Mouse (Mus musculus): ENCODE measurements at regions not wholly inside any gene's neighbourhood (a gene's known extent, or its start where the extent isn't known, plus 50 kb on each side); places are given as distances from the start of the nearest gene placed in this dataset.

- peak in 1 of 2 experiments; percentile 37 for DNase-seq (ENCODE audit: inconsistent age in 2 of 2, low spot score in 1 of 2)
Measured at GRCm38 (mm10) chr3:140044898-140045297, 839.4 kb downstream of the Stpg2 start.

GRCm38 (mm10) chr3:140054634-140055033 lies 849.1 kb downstream of the Stpg2 start:
- DNase-seq (ENCODE audit: inconsistent age in 2 of 2, low spot score in 1 of 2) = no peak

GRCm38 (mm10) chr3:140057962-140058631 lies 852.6 kb downstream of the Stpg2 start:
- DNase-seq (ENCODE audit: inconsistent age in 2 of 2, low spot score in 1 of 2) = no peak

GRCm38 (mm10) chr3:140059102-140059501 lies 853.6 kb downstream of the Stpg2 start:
- DNase-seq (ENCODE audit: inconsistent age in 2 of 2, low spot score in 1 of 2) = no peak

GRCm38 (mm10) chr3:140059522-140060110 lies 854.1 kb downstream of the Stpg2 start:
- DNase-seq (ENCODE audit: inconsistent age in 2 of 2, low spot score in 1 of 2) = no peak

- no peak for DNase-seq (ENCODE audit: inconsistent age in 2 of 2, low spot score in 1 of 2)
Measured at GRCm38 (mm10) chr3:140061769-140062381, 856.4 kb downstream of the Stpg2 start.

- DNase-seq (ENCODE audit: inconsistent age in 2 of 2, low spot score in 1 of 2) = no peak
Measured at GRCm38 (mm10) chr3:140062880-140063279, 857.4 kb downstream of the Stpg2 start.

GRCm38 (mm10) chr3:140084333-140084732 lies 878.8 kb downstream of the Stpg2 start:
- no peak for DNase-seq (ENCODE audit: inconsistent age in 2 of 2, low spot score in 1 of 2)

- DNase-seq (ENCODE audit: inconsistent age in 2 of 2, low spot score in 1 of 2) = no peak
Measured at GRCm38 (mm10) chr3:140085385-140085784, 879.9 kb downstream of the Stpg2 start.

- DNase-seq (ENCODE audit: inconsistent age in 2 of 2, low spot score in 1 of 2) = no peak
Measured at GRCm38 (mm10) chr3:140088019-140088418, 882.5 kb downstream of the Stpg2 start.

GRCm38 (mm10) chr3:140091900-140092299 lies 886.4 kb downstream of the Stpg2 start:
- DNase-seq (ENCODE audit: inconsistent age in 2 of 2, low spot score in 1 of 2) = no peak

GRCm38 (mm10) chr3:140096854-140097540 lies 891.5 kb downstream of the Stpg2 start:
- no peak for DNase-seq (ENCODE audit: inconsistent age in 2 of 2, low spot score in 1 of 2)

- DNase-seq (ENCODE audit: inconsistent age in 2 of 2, low spot score in 1 of 2) = no peak
Measured at GRCm38 (mm10) chr3:140109401-140109800, 903.9 kb downstream of the Stpg2 start.

- DNase-seq (ENCODE audit: inconsistent age in 2 of 2, low spot score in 1 of 2) = no peak
Measured at GRCm38 (mm10) chr3:140111414-140112172, 906.1 kb downstream of the Stpg2 start.

- no peak for DNase-seq (ENCODE audit: inconsistent age in 2 of 2, low spot score in 1 of 2)
Measured at GRCm38 (mm10) chr3:140115116-140115515, 909.6 kb downstream of the Stpg2 start.

GRCm38 (mm10) chr3:140127310-140127709 lies 921.8 kb downstream of the Stpg2 start:
- no peak for DNase-seq (ENCODE audit: inconsistent age in 2 of 2, low spot score in 1 of 2)

GRCm38 (mm10) chr3:140129065-140129778 lies 923.7 kb downstream of the Stpg2 start:
- peak in 1 of 2 experiments; percentile 27 for DNase-seq (ENCODE audit: inconsistent age in 2 of 2, low spot score in 1 of 2)

GRCm38 (mm10) chr3:140143900-140144299 lies 938.4 kb downstream of the Stpg2 start:
- no peak for DNase-seq (ENCODE audit: inconsistent age in 2 of 2, low spot score in 1 of 2)

GRCm38 (mm10) chr3:140147158-140147933 lies 941.9 kb downstream of the Stpg2 start:
- DNase-seq (ENCODE audit: inconsistent age in 2 of 2, low spot score in 1 of 2) = no peak

- DNase-seq (ENCODE audit: inconsistent age in 2 of 2, low spot score in 1 of 2) = peak in 1 of 2 experiments; percentile 19
Measured at GRCm38 (mm10) chr3:140150530-140150951, 945.0 kb downstream of the Stpg2 start.
